Comparison of ENCODE assay signal across 26 mouse cellular contexts in genomic region chr7:90354229-90354604, GRCm38 (mm10). TPM values are rescaled to one million over a fixed set of nuclear protein-coding genes. Genes with fewer than 3 reads are reported as not detected.
DNase-seq lines count a peak whose midpoint lies in the region; ATAC-seq and TF ChIP-seq lines count a peak whose summit lies in the region.
"Had no signal": no experiment of that assay in that cellular context is flagged by ENCODE, and none has a peak within 500 bp of the region (broad histone marks: within the 10 kb centered on the region; RNA-seq: fewer than 3 reads in every experiment).

No protein-coding gene starts in this region.

- 0 out of 2 replicates have a peak, but pooled peaks have one; percentile 63 for ATAC-seq in frontal cortex, adult (ENCODE audit: low TSS enrichment)
- ATAC-seq in heart, embryonic 15.5 days (replicated peaks; ENCODE audit: insufficient number of reproducible peaks, insufficient read depth, low FRiP score, low read depth): no peak
- ATAC-seq: forebrain, embryonic 14.5 days; hindbrain, postnatal 0 days; intestine, embryonic 15.5 days had no signal

- no peak for TF ChIP-seq CTCF in thymus, adult 2 months (IDR thresholded peaks at IDR 0.05; ENCODE audit: borderline replicate concordance, control insufficient read depth, extremely low read depth, insufficient read depth, low read length, poor library complexity)
- TF ChIP-seq CTCF in kidney, adult 2 months (conservative IDR thresholded peaks at IDR 0.05; ENCODE audit: insufficient read depth, insufficient read length, low read depth, low read length): no peak

- H3K36me3 ChIP-seq in heart, embryonic 15.5 days: no peaks in the 10 kb centered on the region
- no peaks in the 10 kb centered on the region for H3K36me3 ChIP-seq in thymus, adult 2 months (ENCODE audit: control insufficient read depth, insufficient read depth, low read length)
- no peaks in the 10 kb centered on the region for H3K36me3 ChIP-seq in kidney, adult 2 months (ENCODE audit: control insufficient read depth, insufficient read depth, low read length)
- H3K36me3 ChIP-seq: embryonic facial prominence, embryonic 10.5 days; embryonic facial prominence, embryonic 15.5 days; G1E; intestine, embryonic 15.5 days; limb, embryonic 12.5 days; liver, embryonic 15.5 days; neural tube, embryonic 15.5 days had no signal

- WGBS in heart, embryonic 15.5 days: 76% methylated on average over 2 of the region's 2 CpGs
- 30% methylated on average over 2 of the region's 2 CpGs for WGBS in thymus, adult 2 months
- WGBS in kidney, adult 2 months: 92% methylated on average over 2 of the region's 2 CpGs

- no peak overlapping the region for H3K4me3 ChIP-seq in heart, embryonic 15.5 days
- no peak overlapping the region for H3K4me3 ChIP-seq in thymus, adult 2 months (ENCODE audit: control insufficient read depth, insufficient read depth, low read length)
- no peak overlapping the region for H3K4me3 ChIP-seq in kidney, adult 2 months (ENCODE audit: insufficient read depth, low read depth, low read length)
- H3K4me3 ChIP-seq: embryonic facial prominence, embryonic 10.5 days; embryonic facial prominence, embryonic 15.5 days; intestine, embryonic 15.5 days; limb, embryonic 12.5 days; liver, embryonic 15.5 days; neural tube, embryonic 15.5 days had no signal

- no peak overlapping the region for H3K9ac ChIP-seq in heart, embryonic 15.5 days
- H3K9ac ChIP-seq: embryonic facial prominence, embryonic 15.5 days; intestine, embryonic 15.5 days; limb, embryonic 12.5 days; liver, embryonic 15.5 days; lung, embryonic 14.5 days; neural tube, embryonic 15.5 days had no signal

- H3K27ac ChIP-seq in heart, embryonic 15.5 days: peak overlapping the region; percentile 56
- peak overlapping the region; percentile 38; the same call in 1 of the 2 replicates for H3K27ac ChIP-seq in thymus, adult 2 months (ENCODE audit: control insufficient read depth, insufficient read depth, low read length)
- H3K27ac ChIP-seq in kidney, adult 2 months (ENCODE audit: insufficient read depth, low read depth, low read length): no peak overlapping the region
- H3K27ac ChIP-seq: embryonic facial prominence, embryonic 10.5 days; embryonic facial prominence, embryonic 15.5 days; hindbrain, postnatal 0 days; intestine, embryonic 15.5 days; limb, embryonic 12.5 days; liver, embryonic 15.5 days; neural tube, embryonic 15.5 days; stomach, postnatal 0 days had no signal

- H3K9me3 ChIP-seq in heart, embryonic 15.5 days (replicated peaks): no peaks in the 10 kb centered on the region
- H3K9me3 ChIP-seq: embryonic facial prominence, embryonic 10.5 days; embryonic facial prominence, embryonic 15.5 days; G1E; intestine, embryonic 15.5 days; limb, embryonic 12.5 days; liver, embryonic 15.5 days; neural tube, embryonic 15.5 days had no signal

- H3K4me2 ChIP-seq in heart, embryonic 15.5 days: no peak overlapping the region
- H3K4me2 ChIP-seq: embryonic facial prominence, embryonic 15.5 days; intestine, embryonic 15.5 days; limb, embryonic 12.5 days; liver, embryonic 15.5 days; lung, embryonic 14.5 days; neural tube, embryonic 15.5 days had no signal

- DNase-seq in frontal cortex, postnatal 10 days (ENCODE audit: low spot score in 2 of 2): no peak
- DNase-seq in heart, adult 8-10 months (ENCODE audit: low spot score): no peak
- DNase-seq in thymus, adult 2 months: no peak
- no peak for DNase-seq in thymus, postnatal 4 days
- no peak for DNase-seq in kidney, adult 2 months
- DNase-seq: cerebellum, adult 2 months; cerebellum, postnatal 14 days; kidney, adult 8-10 months; kidney, postnatal 10 days; lung, embryonic 14.5 days; lung, postnatal 14 days; midbrain, embryonic 14.5 days; retina, postnatal 1 day; right cerebral cortex, postnatal 14 days had no signal

- H3K4me1 ChIP-seq in heart, embryonic 15.5 days (replicated peaks): peaks cover 22% of the 10 kb centered on the region
- peaks cover 17% of the 10 kb centered on the region for H3K4me1 ChIP-seq in thymus, adult 2 months (replicated peaks; ENCODE audit: control insufficient read depth, insufficient read depth, low read length)
- H3K4me1 ChIP-seq in kidney, adult 2 months (ENCODE audit: control insufficient read depth, insufficient read depth, low read length): no peaks in the 10 kb centered on the region
- H3K4me1 ChIP-seq: embryonic facial prominence, embryonic 10.5 days; embryonic facial prominence, embryonic 15.5 days; intestine, embryonic 15.5 days; liver, embryonic 15.5 days; neural tube, embryonic 15.5 days had no signal

- no peaks in the 10 kb centered on the region for H3K27me3 ChIP-seq in heart, embryonic 15.5 days
- no peaks in the 10 kb centered on the region for H3K27me3 ChIP-seq in thymus, adult 2 months (ENCODE audit: control insufficient read depth, insufficient read depth, low read length)
- no peaks in the 10 kb centered on the region for H3K27me3 ChIP-seq in kidney, adult 2 months (replicated peaks; ENCODE audit: control insufficient read depth, insufficient read depth, low read length)
- H3K27me3 ChIP-seq: embryonic facial prominence, embryonic 15.5 days; intestine, embryonic 15.5 days; liver, embryonic 15.5 days; neural tube, embryonic 15.5 days had no signal

- no peak for TF ChIP-seq POLR2A in thymus, adult 2 months (IDR thresholded peaks at IDR 0.05; ENCODE audit: control insufficient read depth, extremely low read depth, insufficient read depth, low read length, poor library complexity)
- TF ChIP-seq POLR2A in kidney, adult 2 months (IDR thresholded peaks at IDR 0.05; ENCODE audit: low read depth, low read length): no peak

RNA-seq across cellular contexts. Expression of gene Sytl2, which starts 52.2 kb away (rescaled TPM):
- polyA plus RNA-seq in heart, embryonic 15.5 days (2015; fragmentation: Nextera tagmentation; extraction: Ambion mirVana): 6.6 and 7.4 TPM in 2 replicates
- total RNA-seq in heart, adult 8-10 months (2022): 1 to 10 TPM; 1.6 to 2.8 (median 2.2) TPM
- 5.9 and 6.2 TPM in 2 replicates for polyA plus RNA-seq in thymus, adult 2 months (2012; rRNA removed)
- 9.0 and 9.6 TPM in 2 replicates for polyA plus RNA-seq in kidney, adult 2 months (2012; rRNA removed)
- polyA plus RNA-seq: G1E had no signal
